Mouse (Mus musculus) embryo, embryonic 11.5 days (tissue): ENCODE data around the gene Ptpa.

Experiments
- DNase-seq: peaks from one replicate; pipeline ENCODE4 v3.0.0-alpha.2; 2012; ENCODE audit warnings: low read depth, low spot score

Gene Ptpa

GRCm38 (mm10) chr2:30463341-30463761, 47.5 kb downstream of the Ptpa start:
- DNase-seq = no peak

- no peak for DNase-seq
Measured at GRCm38 (mm10) chr2:30463904-30464330, 48.1 kb downstream of the Ptpa start.

DNA sequence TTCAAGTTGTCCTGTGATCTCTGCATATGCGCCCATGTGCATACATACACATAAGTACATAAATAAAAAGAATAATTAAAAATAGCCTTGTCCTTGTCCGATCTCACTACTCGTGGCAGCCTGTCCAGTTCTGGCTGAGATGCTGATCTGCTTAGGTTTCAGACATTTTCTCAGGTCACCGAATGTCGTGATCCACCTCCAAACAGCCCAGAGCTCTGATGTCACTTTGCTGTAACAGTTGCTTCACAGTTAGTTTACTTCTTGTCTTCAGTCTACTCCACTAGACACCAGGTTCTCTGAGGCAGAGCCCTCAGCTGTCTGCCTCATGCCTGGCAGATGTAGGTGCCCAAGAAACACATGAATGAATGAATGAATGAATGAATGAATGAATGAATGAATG, 48.6 kb downstream of the Ptpa start:
- no peak for DNase-seq

DNA sequence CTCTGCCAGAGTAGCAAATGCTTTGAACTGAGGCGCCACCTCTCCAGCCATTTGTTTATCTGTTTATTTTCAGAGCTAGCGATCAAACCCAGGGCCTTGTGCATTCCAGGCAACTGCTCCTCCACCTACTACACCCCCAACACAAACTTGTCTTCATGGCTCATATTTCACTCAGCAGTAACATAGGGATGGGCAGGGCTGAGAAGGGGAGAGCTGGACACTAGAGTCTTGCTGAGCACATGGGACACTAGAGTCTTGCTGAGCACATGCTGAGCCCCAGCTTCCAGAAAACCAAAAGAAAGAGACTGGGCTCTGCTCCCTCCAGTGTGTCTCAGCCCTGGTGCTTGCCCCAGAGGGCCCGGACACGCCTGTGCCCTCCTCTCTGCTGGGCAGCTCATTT, 50.9 kb downstream of the Ptpa start:
- DNase-seq = no peak

- DNase-seq = no peak
Measured at GRCm38 (mm10) chr2:30469009-30469408, 53.2 kb downstream of the Ptpa start.

DNA sequence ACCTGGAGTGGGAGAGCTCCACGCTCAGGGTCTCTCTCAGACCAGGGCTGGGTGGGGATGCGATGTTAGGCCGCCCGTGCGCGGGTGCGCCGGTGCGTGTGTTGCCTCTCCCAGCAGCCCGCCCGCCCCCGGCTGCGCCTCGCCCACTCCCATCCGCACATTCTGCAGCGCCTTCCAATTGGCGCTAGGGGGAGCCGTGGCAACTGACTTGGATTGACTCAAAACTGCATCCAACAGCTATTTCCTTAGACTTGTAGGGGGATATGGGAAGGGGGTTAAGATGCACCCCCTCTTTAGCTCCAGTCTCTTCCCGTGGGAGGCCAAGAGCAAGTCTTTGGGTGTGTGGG, 53.9 kb downstream of the Ptpa start:
- peak; percentile 88 for DNase-seq

DNA sequence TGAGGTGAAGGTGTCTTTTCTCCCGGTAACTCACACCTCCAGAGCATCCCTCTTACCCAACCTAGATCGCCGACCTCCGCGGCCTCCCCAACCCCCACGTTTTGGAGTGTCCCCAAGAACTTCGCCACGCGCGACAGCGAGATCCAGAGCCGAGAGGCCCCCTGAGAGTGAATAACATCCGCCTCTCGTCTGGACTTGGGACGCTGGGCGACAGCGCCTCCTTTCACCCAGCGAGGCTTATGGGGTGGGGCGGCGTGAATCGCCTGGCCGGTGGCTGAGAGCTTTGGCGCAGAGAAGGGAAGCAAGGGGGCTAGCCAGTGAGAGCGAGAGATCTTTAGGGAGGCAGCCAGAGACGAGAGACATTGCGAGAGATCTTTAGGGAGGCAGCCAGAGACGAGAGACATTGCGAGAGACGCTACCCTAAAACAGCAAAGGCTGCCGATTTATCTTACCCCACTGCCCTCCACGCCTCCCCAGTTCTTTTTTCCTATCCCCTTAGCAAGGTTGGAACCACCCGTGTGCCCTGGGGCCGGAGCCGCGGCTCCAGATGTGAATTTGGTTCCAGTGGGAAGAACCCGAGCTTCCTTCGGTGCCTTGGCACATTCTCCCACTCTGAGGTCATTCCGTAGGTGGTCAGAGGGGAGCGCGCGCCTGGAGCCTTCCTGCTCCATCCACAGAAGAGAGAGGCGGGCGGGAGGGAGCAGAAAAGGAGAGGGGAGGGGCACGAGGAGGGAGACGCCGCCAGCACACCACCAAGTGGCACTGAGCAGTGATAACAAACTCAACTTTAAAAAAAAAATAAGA, 54.5 kb downstream of the Ptpa start:
- peak; percentile 67 for DNase-seq

DNA sequence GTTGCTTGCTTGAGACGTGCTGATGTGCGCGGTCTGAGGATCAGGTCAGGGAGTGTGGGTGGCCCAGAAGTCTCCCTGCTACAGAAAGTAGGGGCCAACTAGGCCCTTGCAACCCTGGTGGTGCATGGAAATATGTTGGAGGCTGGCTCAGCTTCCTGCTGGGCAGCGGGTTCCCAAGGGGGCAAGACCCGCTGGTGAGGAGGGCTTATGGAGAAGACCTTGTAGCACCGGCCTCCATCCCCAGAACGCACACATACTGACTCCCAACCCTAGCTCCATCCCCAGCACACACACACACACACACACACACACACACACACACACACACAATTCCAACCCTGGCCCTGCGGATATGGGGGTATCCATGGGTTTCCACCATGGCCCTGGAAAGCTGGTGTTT, 55.2 kb downstream of the Ptpa start:
- DNase-seq = no peak

GRCm38 (mm10) chr2:30471795-30472720, 56.2 kb downstream of the Ptpa start:
- peak; percentile 81 for DNase-seq

DNA sequence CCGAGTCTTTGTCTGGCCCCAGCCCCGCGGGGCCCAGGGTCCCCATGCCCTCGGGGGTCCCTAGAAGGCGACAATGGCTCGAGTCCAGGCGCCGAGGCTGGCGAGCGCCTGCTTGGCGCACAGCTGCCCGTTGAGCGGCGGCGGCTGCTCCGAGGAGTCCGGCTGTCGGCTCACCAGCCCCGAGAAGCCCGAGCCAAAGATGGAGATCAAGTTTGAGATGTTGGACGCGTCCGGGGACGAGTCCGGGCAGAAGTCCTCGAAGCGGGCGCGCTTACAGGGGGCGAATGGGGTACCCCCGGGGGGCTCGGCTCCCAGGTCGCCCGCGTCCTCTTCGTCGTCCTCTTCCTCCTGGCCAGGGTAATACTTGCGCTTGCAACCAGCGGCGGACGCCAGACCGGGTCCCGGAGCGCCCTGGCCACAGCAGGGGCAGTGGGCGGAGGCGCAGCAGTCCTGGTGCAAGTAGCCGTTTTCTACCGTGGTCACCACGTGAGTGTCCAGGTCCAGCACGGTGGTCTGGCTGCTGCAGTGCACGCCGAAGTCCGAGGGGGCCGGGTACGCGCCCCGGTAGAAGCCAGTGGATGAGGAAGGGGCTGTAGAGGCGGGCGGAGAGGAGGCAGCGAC, 57.0 kb downstream of the Ptpa start:
- DNase-seq = no peak

GRCm38 (mm10) chr2:30473431-30474031, 57.7 kb downstream of the Ptpa start:
- no peak for DNase-seq

DNA sequence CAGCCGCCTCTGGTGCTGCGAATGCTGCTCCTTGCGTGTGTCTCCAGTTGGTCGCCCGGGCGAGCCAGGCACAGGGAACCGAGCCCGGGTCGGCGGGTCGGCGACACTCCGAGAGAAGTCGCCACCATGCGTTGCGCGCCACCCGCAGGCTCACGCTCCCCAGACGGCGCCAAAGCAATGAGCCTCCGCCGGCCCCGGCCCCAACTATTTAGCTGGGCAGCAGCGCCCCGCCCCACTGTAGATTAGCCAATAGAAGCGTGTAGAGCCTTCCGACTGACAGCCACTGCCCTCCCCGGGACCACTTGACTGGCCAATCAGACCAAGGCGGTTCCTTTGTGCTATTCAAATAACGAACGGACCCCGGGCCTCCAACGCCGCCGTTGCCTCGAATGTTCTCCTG, 58.2 kb downstream of the Ptpa start, which contains the start of gene Ier5l:
Gene Ier5l, minus strand, starts transcription at position 181 of the 400 bp plus-strand sequence.
- DNase-seq = peak; percentile 91

DNA sequence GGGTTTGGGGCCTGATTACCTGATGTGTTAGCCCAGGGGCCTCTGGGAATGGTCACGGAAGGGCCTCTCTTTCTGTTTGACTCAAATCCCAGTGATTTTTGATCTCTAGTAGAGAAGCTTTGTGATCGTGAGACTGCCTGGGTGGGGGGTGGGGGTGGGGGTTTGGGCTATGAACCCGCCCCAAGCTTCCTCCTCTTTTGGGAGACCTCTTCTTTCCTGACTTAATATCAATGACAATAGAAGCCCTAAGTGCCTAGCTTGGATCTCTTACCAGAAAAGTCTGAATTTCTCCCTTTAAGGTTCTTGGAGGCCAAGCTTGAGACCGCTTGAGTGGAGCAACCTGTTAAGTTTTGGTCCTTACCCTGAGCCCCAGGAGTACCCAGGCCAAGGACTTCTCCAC, 58.9 kb downstream of the Ptpa start:
- no peak for DNase-seq

- DNase-seq = no peak
Measured at GRCm38 (mm10) chr2:30475457-30475856, 59.6 kb downstream of the Ptpa start.

- DNase-seq = no peak
Measured at GRCm38 (mm10) chr2:30476241-30476640, 60.4 kb downstream of the Ptpa start.

GRCm38 (mm10) chr2:30478526-30478925, 62.7 kb downstream of the Ptpa start:
- no peak for DNase-seq

DNA sequence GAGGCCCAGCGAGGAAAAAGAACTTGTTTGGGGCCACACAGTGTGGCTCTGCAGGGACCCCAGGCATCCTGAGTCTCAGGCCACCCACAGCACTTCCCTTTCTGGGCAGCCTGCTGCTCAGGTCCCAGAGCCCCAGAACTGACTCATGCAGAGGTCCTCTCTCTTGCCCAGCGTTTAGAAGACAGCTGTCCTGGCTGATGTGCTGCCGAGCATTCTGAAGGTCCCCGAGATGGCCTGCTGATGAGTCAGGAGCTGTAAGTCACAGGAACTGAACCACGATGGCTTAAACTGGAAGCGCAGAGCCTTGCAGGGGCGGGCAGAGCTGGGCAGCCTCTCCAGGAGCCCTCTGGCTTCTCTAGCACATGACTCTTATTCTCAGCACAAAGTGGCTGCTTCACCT, 71.8 kb downstream of the Ptpa start:
- DNase-seq = no peak

- DNase-seq = no peak
Measured at GRCm38 (mm10) chr2:30490384-30490783, 74.5 kb downstream of the Ptpa start.

DNA sequence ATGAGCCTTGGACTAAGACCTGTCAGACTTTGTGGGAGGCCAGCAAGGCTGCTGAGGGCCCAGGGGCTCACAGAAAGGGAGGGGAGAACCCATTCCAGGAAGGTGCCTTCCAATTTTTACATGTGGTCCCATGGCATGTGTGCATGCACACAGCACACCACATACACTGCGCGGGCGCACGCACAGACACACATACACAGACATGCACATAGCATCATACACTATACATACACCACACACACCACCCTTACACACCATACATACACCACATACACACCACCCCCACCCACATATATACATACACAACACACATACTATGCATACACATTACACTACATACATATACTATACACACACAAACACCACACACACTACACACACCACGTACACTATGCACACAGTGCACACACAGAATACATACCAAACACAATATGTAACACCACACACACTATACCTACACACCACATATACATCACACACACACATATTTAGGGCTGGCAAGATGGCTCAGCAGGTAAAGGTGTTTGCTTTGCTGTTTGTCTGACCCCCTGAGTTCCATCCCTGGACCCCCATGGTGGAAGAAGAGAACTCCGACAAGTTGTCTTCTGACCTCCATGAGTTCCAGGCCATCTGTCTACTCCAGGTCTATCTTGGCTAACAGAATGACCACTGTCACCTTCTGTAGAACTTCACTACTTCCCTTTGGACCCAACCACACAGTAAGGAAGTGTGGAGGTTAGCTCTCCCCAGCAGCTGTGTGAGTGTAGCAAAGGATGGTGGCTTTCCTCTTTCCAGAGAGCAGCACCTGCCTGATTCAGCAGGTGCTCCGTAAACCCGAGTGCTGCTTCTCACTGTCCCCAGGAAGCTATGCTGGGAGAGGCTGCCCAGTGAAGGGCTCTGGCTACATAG, 79.4 kb downstream of the Ptpa start:
- DNase-seq = no peak
